Mouse (Mus musculus): ENCODE measurements at regions not wholly inside any gene's neighbourhood (a gene's known extent, or its start where the extent isn't known, plus 50 kb on each side); places are given as distances from the start of the nearest gene placed in this dataset.

DNA sequence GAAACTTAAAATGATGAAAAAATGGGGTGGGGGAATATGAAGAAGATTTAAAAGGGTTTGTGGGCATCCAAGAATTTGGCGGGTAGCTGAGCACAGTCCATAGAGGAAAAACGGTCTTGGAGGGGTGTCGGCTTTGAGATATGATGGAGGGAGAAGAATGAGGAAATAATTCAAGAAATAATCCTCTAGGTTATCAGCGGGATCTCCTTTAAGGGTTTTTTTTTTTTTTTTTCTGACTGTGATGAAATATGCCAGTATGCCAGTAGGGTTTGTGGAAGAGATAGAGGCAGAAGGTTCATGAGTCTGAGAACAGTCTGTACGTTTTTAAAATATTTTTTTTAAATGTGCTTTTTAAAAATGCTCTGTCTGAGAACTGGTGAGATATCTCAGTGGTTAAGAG, 135.3 kb upstream of the Plxnc1 start:
- Histone ChIP-seq H3K4me1 (ENCODE audit: insufficient read depth) (peaks cover 6% of the 10 kb centered on the region; the same call in 1 of the 2 replicates), H3K27me3 (ENCODE audit: insufficient read depth, low read length) (no peaks in the 10 kb centered on the region), H3K4me3 (ENCODE audit: low read depth, low read length) (no peak overlapping the region), H3K36me3 (replicated peaks; ENCODE audit: insufficient read depth, low read length) (no peaks in the 10 kb centered on the region), H3K9me3 (ENCODE audit: low read length) (no peaks in the 10 kb centered on the region), H3K4me2 (ENCODE audit: low read depth, low read length) (no peak overlapping the region), H3K27ac (ENCODE audit: low read depth) (no peak overlapping the region), H3K9ac (replicated peaks) (no peak overlapping the region)
- WGBS (ENCODE audit: insufficient replicate concordance): 72% methylated on average over 5 of the region's 5 CpGs
- no peak for ATAC-seq
- no peak for DNase-seq
- TF ChIP-seq EP300 (IDR thresholded peaks at IDR 0.05; ENCODE audit: low read depth) (no peak), CTCF (IDR thresholded peaks at IDR 0.05; ENCODE audit: low read depth) (no peak)

DNA sequence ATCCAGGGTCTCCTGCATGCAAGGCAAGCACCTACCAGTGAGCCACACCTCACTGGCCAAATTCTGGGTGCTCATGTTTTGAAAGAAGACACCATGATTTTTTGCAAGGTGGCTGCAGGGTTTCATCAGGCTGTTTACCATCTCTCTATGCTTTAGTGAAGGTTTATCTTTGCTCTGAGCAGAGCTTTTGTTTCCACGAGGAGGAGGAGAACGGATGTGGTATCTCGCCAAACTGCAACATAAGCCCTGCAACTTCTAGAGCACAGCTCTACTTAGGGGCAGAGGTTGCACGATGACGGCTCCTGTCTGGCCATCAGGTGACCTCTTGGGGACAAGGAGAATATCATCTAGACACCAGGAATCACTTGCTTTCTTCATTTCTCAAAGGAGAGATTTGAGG, 131.8 kb upstream of the Plxnc1 start:
- Histone ChIP-seq H3K9ac (replicated peaks) (no peak overlapping the region), H3K36me3 (replicated peaks; ENCODE audit: insufficient read depth, low read length) (no peaks in the 10 kb centered on the region), H3K4me2 (ENCODE audit: low read depth, low read length) (no peak overlapping the region), H3K27ac (ENCODE audit: low read depth) (no peak overlapping the region), H3K9me3 (ENCODE audit: low read length) (no peaks in the 10 kb centered on the region), H3K27me3 (ENCODE audit: insufficient read depth, low read length) (no peaks in the 10 kb centered on the region), H3K4me1 (ENCODE audit: insufficient read depth) (peaks cover 6% of the 10 kb centered on the region), H3K4me3 (ENCODE audit: low read depth, low read length) (no peak overlapping the region)
- ATAC-seq (no peak), DNase-seq (no peak)
- TF ChIP-seq CTCF (IDR thresholded peaks at IDR 0.05; ENCODE audit: low read depth): no peak
- TF ChIP-seq EP300 (IDR thresholded peaks at IDR 0.05; ENCODE audit: low read depth): no peak
- 55% methylated on average over 5 of the region's 5 CpGs for WGBS (ENCODE audit: insufficient replicate concordance)

DNA sequence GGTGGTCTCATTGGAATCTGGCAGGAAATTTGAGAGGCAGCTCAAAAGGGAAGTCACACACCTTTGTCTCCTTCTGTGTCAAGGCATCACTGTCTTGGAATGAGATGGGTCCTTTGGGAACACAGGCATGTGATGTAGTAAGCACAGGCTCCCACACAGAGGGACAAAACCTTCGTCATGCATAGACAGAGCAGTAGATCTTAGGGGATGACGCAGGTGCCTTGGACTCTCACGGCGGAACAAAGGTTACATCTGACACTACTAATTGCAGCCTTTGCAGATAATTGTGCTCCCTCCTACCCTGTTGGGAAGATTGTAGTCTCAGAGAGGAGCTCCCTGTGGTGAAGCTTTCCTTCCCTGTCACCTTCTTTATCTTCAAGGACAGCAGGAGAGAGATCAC, 131.3 kb upstream of the Plxnc1 start:
- DNase-seq (no peak), ATAC-seq (no peak)

DNA sequence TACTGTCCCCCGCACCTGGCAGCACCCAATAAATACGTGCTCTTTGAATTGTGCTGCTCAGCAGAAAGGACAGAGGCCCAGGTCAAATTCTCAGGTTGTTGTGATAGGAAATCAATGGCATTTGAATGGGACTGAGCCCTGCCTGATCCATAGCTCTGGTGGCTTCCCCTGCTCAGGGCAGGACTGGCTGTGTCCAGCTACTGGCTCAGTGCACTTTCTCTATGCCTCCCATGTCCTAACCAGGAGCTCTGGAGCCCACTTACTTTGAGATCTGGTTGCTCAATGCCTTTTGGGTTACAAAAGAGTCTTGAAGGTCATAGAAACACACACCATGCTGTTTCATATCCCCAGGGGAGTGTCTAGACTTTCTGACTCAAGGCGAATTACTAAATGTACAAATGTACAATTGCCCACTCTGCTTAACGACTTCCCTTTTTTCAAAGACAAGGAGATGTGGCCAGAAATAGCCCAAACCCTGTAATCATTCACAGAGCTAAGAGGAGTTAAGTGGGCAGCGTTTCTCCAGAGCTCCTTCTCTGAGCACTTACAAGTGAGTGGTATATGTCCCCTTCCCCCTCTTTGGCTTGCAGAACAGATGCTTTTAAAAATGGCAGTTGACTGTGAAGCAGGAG, 130.4 kb upstream of the Plxnc1 start:
- 31% methylated on average over 5 of the region's 5 CpGs for WGBS (ENCODE audit: insufficient replicate concordance)
- H3K9ac ChIP-seq (replicated peaks): no peak overlapping the region

More for the DNA sequence above, 131.3 kb upstream of the Plxnc1 start:
- Histone ChIP-seq H3K36me3 (replicated peaks; ENCODE audit: insufficient read depth, low read length) (no peaks in the 10 kb centered on the region), H3K27ac (ENCODE audit: low read depth) (no peak overlapping the region), H3K9ac (replicated peaks) (no peak overlapping the region), H3K27me3 (ENCODE audit: insufficient read depth, low read length) (no peaks in the 10 kb centered on the region), H3K4me3 (ENCODE audit: low read depth, low read length) (no peak overlapping the region), H3K4me1 (ENCODE audit: insufficient read depth) (peaks cover 6% of the 10 kb centered on the region), H3K9me3 (ENCODE audit: low read length) (no peaks in the 10 kb centered on the region), H3K4me2 (ENCODE audit: low read depth, low read length) (no peak overlapping the region)
- WGBS (ENCODE audit: insufficient replicate concordance): 75% methylated on average over 4 of the region's 4 CpGs
- TF ChIP-seq EP300 (IDR thresholded peaks at IDR 0.05; ENCODE audit: low read depth) (no peak), CTCF (IDR thresholded peaks at IDR 0.05; ENCODE audit: low read depth) (no peak)

DNA sequence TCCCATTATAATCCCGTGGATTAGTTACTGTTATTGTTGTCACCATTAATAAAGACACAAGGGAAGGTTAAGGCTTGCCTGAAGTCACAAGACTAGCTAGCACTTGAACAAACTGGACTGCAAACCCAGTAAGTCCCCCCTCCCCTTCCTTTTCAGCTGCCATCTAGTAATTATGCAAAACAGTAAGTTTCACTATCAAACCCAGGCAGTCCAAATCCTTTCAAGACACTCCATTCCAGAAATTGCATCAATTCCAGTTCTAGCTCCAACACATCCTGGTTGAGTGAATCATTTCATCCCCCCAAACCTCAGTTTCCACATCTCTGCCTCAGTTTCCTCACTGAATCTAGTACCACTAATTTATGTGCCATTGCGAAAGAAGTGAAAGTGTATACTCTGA, 129.7 kb upstream of the Plxnc1 start:
- DNase-seq (no peak), ATAC-seq (no peak)
- Histone ChIP-seq H3K4me3 (ENCODE audit: low read depth, low read length) (no peak overlapping the region), H3K36me3 (replicated peaks; ENCODE audit: insufficient read depth, low read length) (no peaks in the 10 kb centered on the region), H3K27ac (ENCODE audit: low read depth) (no peak overlapping the region), H3K4me2 (ENCODE audit: low read depth, low read length) (no peak overlapping the region), H3K9ac (replicated peaks) (no peak overlapping the region), H3K27me3 (ENCODE audit: insufficient read depth, low read length) (no peaks in the 10 kb centered on the region), H3K9me3 (ENCODE audit: low read length) (no peaks in the 10 kb centered on the region), H3K4me1 (ENCODE audit: insufficient read depth) (peaks cover 6% of the 10 kb centered on the region)
- TF ChIP-seq EP300 (IDR thresholded peaks at IDR 0.05; ENCODE audit: low read depth): no peak
- 83% methylated on average over 2 of the region's 2 CpGs for WGBS (ENCODE audit: insufficient replicate concordance)

More for the DNA sequence above, 130.4 kb upstream of the Plxnc1 start:
- H3K4me3 ChIP-seq (ENCODE audit: low read depth, low read length): no peak overlapping the region
- H3K27ac ChIP-seq (ENCODE audit: low read depth): no peak overlapping the region
- no peaks in the 10 kb centered on the region for H3K9me3 ChIP-seq (ENCODE audit: low read length)
- no peak for TF ChIP-seq CTCF (IDR thresholded peaks at IDR 0.05; ENCODE audit: low read depth)
- ATAC-seq: no peak
- no peaks in the 10 kb centered on the region for H3K36me3 ChIP-seq (replicated peaks; ENCODE audit: insufficient read depth, low read length)
- H3K4me1 ChIP-seq (ENCODE audit: insufficient read depth): peaks cover 6% of the 10 kb centered on the region
- 0 out of 2 replicates have a peak overlapping the region, but pooled peaks have one; percentile 13 for H3K4me2 ChIP-seq (ENCODE audit: low read depth, low read length)
- H3K27me3 ChIP-seq (ENCODE audit: insufficient read depth, low read length): no peaks in the 10 kb centered on the region
- no peak for DNase-seq

DNA sequence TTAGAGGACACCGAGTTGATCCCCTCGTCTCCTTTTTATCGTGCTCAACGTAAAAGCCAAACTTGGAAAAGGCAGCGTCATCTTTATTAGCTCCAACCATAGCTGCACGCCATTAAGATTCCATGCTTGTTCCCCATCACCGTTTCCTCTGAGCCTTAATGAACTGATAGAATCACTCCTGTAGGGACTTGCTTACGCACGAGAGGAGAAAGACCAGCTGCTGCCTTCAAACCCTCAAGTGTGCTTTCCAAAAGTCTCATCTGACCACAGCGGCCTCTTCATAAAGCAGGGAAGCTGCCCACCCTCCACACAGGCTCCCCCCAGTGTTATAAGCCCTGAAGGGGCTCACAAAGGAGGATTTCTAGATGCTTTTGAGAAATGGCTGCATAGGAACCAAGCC, 123.3 kb upstream of the Plxnc1 start:
- no peaks in the 10 kb centered on the region for H3K4me1 ChIP-seq (ENCODE audit: insufficient read depth)
- ATAC-seq (no peak), DNase-seq (no peak)
- H3K4me2 ChIP-seq (ENCODE audit: low read depth, low read length): no peak overlapping the region
- no peaks in the 10 kb centered on the region for H3K36me3 ChIP-seq (replicated peaks; ENCODE audit: insufficient read depth, low read length)
- no peak overlapping the region for H3K4me3 ChIP-seq (ENCODE audit: low read depth, low read length)
- no peak overlapping the region for H3K9ac ChIP-seq (replicated peaks)
- TF ChIP-seq CTCF (IDR thresholded peaks at IDR 0.05; ENCODE audit: low read depth) (no peak), EP300 (IDR thresholded peaks at IDR 0.05; ENCODE audit: low read depth) (no peak)
- H3K27ac ChIP-seq (ENCODE audit: low read depth): no peak overlapping the region
- H3K27me3 ChIP-seq (ENCODE audit: insufficient read depth, low read length): no peaks in the 10 kb centered on the region
- no peaks in the 10 kb centered on the region for H3K9me3 ChIP-seq (ENCODE audit: low read length)
- WGBS (ENCODE audit: insufficient replicate concordance): 77% methylated on average over 10 of the region's 10 CpGs

DNA sequence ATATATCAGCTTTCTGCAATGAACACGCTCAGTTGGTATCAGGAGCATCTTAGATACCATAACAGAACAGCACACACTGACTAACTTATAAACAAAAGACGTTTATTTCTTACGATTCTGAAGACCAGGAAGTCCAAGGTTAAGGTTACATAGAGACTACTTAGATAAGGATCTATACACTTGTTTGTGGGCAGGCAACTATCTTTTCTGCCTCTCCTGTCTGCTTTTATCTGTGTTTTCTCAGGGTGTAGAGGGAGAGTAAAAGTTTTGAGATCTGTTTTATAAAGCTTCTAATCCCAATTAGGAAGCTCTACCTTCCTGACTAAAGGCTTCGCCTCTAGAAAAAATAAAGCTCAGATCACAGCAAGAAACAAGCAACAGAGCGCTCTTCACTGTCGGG, 122.1 kb upstream of the Plxnc1 start:
- WGBS (ENCODE audit: insufficient replicate concordance): 56% methylated on average over 6 of the region's 6 CpGs

More for the DNA sequence above, 122.1 kb upstream of the Plxnc1 start:
- no peak overlapping the region for H3K4me3 ChIP-seq (ENCODE audit: low read depth, low read length)
- H3K9me3 ChIP-seq (ENCODE audit: low read length): no peaks in the 10 kb centered on the region
- no peak overlapping the region for H3K9ac ChIP-seq (replicated peaks)
- no peak for TF ChIP-seq EP300 (IDR thresholded peaks at IDR 0.05; ENCODE audit: low read depth)
- TF ChIP-seq CTCF (IDR thresholded peaks at IDR 0.05; ENCODE audit: low read depth): no peak
- no peaks in the 10 kb centered on the region for H3K27me3 ChIP-seq (ENCODE audit: insufficient read depth, low read length)
- no peaks in the 10 kb centered on the region for H3K36me3 ChIP-seq (replicated peaks; ENCODE audit: insufficient read depth, low read length)
- H3K27ac ChIP-seq (ENCODE audit: low read depth): no peak overlapping the region
- no peaks in the 10 kb centered on the region for H3K4me1 ChIP-seq (ENCODE audit: insufficient read depth)
- DNase-seq (no peak), ATAC-seq (no peak)
- H3K4me2 ChIP-seq (ENCODE audit: low read depth, low read length): no peak overlapping the region

Measured in liver, postnatal 0 days (tissue).